In genomic region chr19:52623496-52623895, GRCm38 (mm10) we compare ENCODE assay signal across 12 mouse cellular contexts.
DNase-seq lines count a peak whose midpoint lies in the region; ATAC-seq and TF ChIP-seq lines count a peak whose summit lies in the region.
"Had no signal": no experiment of that assay in that cellular context is flagged by ENCODE, and none has a peak within 500 bp of the region (broad histone marks: within the 10 kb centered on the region; RNA-seq: fewer than 3 reads in every experiment).

No protein-coding gene starts in this region.

- H3K9me3 ChIP-seq in hindbrain, postnatal 0 days (ENCODE audit: low read length) = no peaks in the 10 kb centered on the region
- H3K9me3 ChIP-seq in hindbrain, embryonic 14.5 days (ENCODE audit: control insufficient read depth, low read length) = no peaks in the 10 kb centered on the region
- H3K9me3 ChIP-seq in liver, postnatal 0 days (ENCODE audit: low read length) = no peaks in the 10 kb centered on the region
- H3K9me3 ChIP-seq in liver, embryonic 11.5 days (ENCODE audit: control insufficient read depth, low read length) = no peaks in the 10 kb centered on the region
- H3K9me3 ChIP-seq: embryonic facial prominence, embryonic 15.5 days had no signal

- DNase-seq in hindbrain, postnatal 0 days (ENCODE audit: low spot score) = peak; percentile 27
- no peak for DNase-seq in hindbrain, embryonic 14.5 days (ENCODE audit: low spot score)
- no peak for DNase-seq in liver, postnatal 0 days
- no peak for DNase-seq in liver, embryonic 11.5 days (ENCODE audit: low spot score)
- DNase-seq in NIH3T3 (ENCODE audit: low read depth) = peak; percentile 49
- DNase-seq in embryo, embryonic 10.5 days (ENCODE audit: low spot score) = peak; percentile 42
- DNase-seq in right cerebral cortex, adult 2 months (ENCODE audit: low spot score in 2 of 2) = no peak
- DNase-seq in heart, adult 18-20 months = no peak
- DNase-seq: adrenal gland, adult 8-10 months; right cerebral cortex, postnatal 4 days had no signal

- no peak for TF ChIP-seq EP300 in liver, postnatal 0 days (IDR thresholded peaks at IDR 0.05; ENCODE audit: low read depth)

- H3K4me2 ChIP-seq in hindbrain, postnatal 0 days (ENCODE audit: low read depth, low read length) = no peak overlapping the region
- H3K4me2 ChIP-seq in hindbrain, embryonic 14.5 days (replicated peaks) = no peak overlapping the region
- no peak overlapping the region for H3K4me2 ChIP-seq in liver, postnatal 0 days (ENCODE audit: low read depth, low read length)
- H3K4me2 ChIP-seq in liver, embryonic 11.5 days = no peak overlapping the region
- H3K4me2 ChIP-seq: embryonic facial prominence, embryonic 15.5 days had no signal

- H3K27ac ChIP-seq in hindbrain, postnatal 0 days = no peak overlapping the region
- H3K27ac ChIP-seq in hindbrain, embryonic 14.5 days = no peak overlapping the region
- no peak overlapping the region for H3K27ac ChIP-seq in liver, postnatal 0 days (ENCODE audit: low read depth)
- no peak overlapping the region for H3K27ac ChIP-seq in liver, embryonic 11.5 days (ENCODE audit: low read depth, low read length)
- H3K27ac ChIP-seq: embryonic facial prominence, embryonic 15.5 days had no signal

- no peak for ATAC-seq in hindbrain, postnatal 0 days
- no peak for ATAC-seq in hindbrain, embryonic 14.5 days (ENCODE audit: low FRiP score)
- ATAC-seq in liver, postnatal 0 days = no peak
- ATAC-seq in liver, embryonic 11.5 days (replicated peaks; ENCODE audit: low FRiP score) = no peak
- ATAC-seq: midbrain, embryonic 16.5 days had no signal

- H3K4me3 ChIP-seq in hindbrain, postnatal 0 days (ENCODE audit: low read length) = no peak overlapping the region
- H3K4me3 ChIP-seq in hindbrain, embryonic 14.5 days (replicated peaks; ENCODE audit: low read length) = no peak overlapping the region
- no peak overlapping the region for H3K4me3 ChIP-seq in liver, postnatal 0 days (ENCODE audit: low read depth, low read length)
- no peak overlapping the region for H3K4me3 ChIP-seq in liver, embryonic 11.5 days (ENCODE audit: low read depth, low read length)
- H3K4me3 ChIP-seq: embryonic facial prominence, embryonic 15.5 days had no signal

- no peaks in the 10 kb centered on the region for H3K4me1 ChIP-seq in hindbrain, postnatal 0 days (ENCODE audit: insufficient read depth, low read length)
- no peaks in the 10 kb centered on the region for H3K4me1 ChIP-seq in hindbrain, embryonic 14.5 days (replicated peaks; ENCODE audit: control insufficient read depth, insufficient read depth, low read length)
- H3K4me1 ChIP-seq in liver, postnatal 0 days (ENCODE audit: insufficient read depth) = no peaks in the 10 kb centered on the region
- no peaks in the 10 kb centered on the region for H3K4me1 ChIP-seq in liver, embryonic 11.5 days (replicated peaks; ENCODE audit: control insufficient read depth, insufficient read depth, low read length)
- H3K4me1 ChIP-seq: embryonic facial prominence, embryonic 15.5 days had no signal

- H3K36me3 ChIP-seq in hindbrain, postnatal 0 days (ENCODE audit: insufficient read depth, low read length) = no peaks in the 10 kb centered on the region
- no peaks in the 10 kb centered on the region for H3K36me3 ChIP-seq in hindbrain, embryonic 14.5 days (replicated peaks; ENCODE audit: control insufficient read depth, insufficient read depth)
- H3K36me3 ChIP-seq in liver, postnatal 0 days (replicated peaks; ENCODE audit: insufficient read depth, low read length) = no peaks in the 10 kb centered on the region
- no peaks in the 10 kb centered on the region for H3K36me3 ChIP-seq in liver, embryonic 11.5 days (ENCODE audit: control insufficient read depth, insufficient read depth, low read length)
- H3K36me3 ChIP-seq: embryonic facial prominence, embryonic 15.5 days had no signal

- peak; percentile 48 for TF ChIP-seq CTCF in hindbrain, postnatal 0 days (IDR thresholded peaks at IDR 0.05; ENCODE audit: low read depth)
- TF ChIP-seq CTCF in liver, postnatal 0 days (IDR thresholded peaks at IDR 0.05; ENCODE audit: low read depth) = peak; percentile 23; the same call in 1 of the 2 replicates

- no peaks in the 10 kb centered on the region for H3K27me3 ChIP-seq in hindbrain, postnatal 0 days (ENCODE audit: insufficient read depth, low read length)
- H3K27me3 ChIP-seq in hindbrain, embryonic 14.5 days (ENCODE audit: control insufficient read depth, insufficient read depth, low read length) = no peaks in the 10 kb centered on the region
- H3K27me3 ChIP-seq in liver, postnatal 0 days (ENCODE audit: insufficient read depth, low read length) = no peaks in the 10 kb centered on the region
- H3K27me3 ChIP-seq in liver, embryonic 11.5 days (replicated peaks; ENCODE audit: control insufficient read depth, insufficient read depth, low read length) = no peaks in the 10 kb centered on the region
- H3K27me3 ChIP-seq: embryonic facial prominence, embryonic 15.5 days had no signal

- H3K9ac ChIP-seq in hindbrain, postnatal 0 days (replicated peaks; ENCODE audit: low read length) = no peak overlapping the region
- H3K9ac ChIP-seq in hindbrain, embryonic 14.5 days = no peak overlapping the region
- no peak overlapping the region for H3K9ac ChIP-seq in liver, postnatal 0 days (replicated peaks)
- H3K9ac ChIP-seq in liver, embryonic 11.5 days (ENCODE audit: low read depth, low read length) = no peak overlapping the region
- H3K9ac ChIP-seq: embryonic facial prominence, embryonic 15.5 days had no signal

Comparison
In these comparisons a context has a peak if more than half of its experiments do, and no peak if none do; other contexts are left out.
1. DNase-seq: peak in hindbrain, postnatal 0 days (single experiment), NIH3T3 (single experiment) and embryo, embryonic 10.5 days (single experiment); none in hindbrain, embryonic 14.5 days (single experiment), liver, postnatal 0 days (single experiment), liver, embryonic 11.5 days (single experiment), right cerebral cortex, adult 2 months (0 of 2) and heart, adult 18-20 months (0 of 2).